Mouse (Mus musculus) cerebellum, adult (tissue): Measurements from ENCODE around the gene Fignl1.

Experiments used
- ATAC-seq: cut with Nextera tagmentation; 2 replicates; pipeline ENCODE4 v1.9.2; 2017; ENCODE audit warnings: mild to moderate bottlenecking, moderate library complexity, mixed read lengths; ENCODE audit not compliant: insufficient number of reproducible peaks, low FRiP score, low TSS enrichment

The Fignl1 gene

GRCm38 (mm10) chr11:11808820-11809403, at the start of gene Fignl1:
Gene Fignl1 (minus strand): TSS chr11:11808962.
- peak; percentile 95 for ATAC-seq

DNA sequence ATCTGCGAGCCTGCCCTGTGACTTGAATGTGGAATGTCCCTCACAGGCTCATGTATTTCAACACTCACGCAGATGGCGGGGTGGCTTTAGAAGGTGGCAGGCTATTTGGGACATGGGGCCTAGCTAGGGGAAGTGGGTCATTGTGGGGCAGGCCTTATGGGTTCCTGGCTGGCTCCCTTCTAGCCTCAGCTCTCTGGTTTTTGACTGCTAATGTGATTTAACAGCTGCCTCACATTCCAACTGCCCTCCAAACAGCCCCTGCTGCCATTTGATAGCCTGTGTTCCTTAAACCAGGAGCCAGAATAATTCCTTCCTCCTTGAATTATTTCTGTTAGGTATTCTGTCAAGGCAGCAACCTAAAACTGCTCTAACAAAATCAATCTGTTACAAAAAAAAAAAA, 48.2 kb upstream of the Fignl1 start:
- no peak for ATAC-seq

- ATAC-seq: no peak
These were observed 46.9 kb upstream of the Fignl1 start for GRCm38 (mm10) chr11:11855685-11856131.

GRCm38 (mm10) chr11:11855061-11855672, 46.4 kb upstream of the Fignl1 start:
- no peak for ATAC-seq

- ATAC-seq: no peak
These were observed 45.1 kb upstream of the Fignl1 start for GRCm38 (mm10) chr11:11853731-11854461.

DNA sequence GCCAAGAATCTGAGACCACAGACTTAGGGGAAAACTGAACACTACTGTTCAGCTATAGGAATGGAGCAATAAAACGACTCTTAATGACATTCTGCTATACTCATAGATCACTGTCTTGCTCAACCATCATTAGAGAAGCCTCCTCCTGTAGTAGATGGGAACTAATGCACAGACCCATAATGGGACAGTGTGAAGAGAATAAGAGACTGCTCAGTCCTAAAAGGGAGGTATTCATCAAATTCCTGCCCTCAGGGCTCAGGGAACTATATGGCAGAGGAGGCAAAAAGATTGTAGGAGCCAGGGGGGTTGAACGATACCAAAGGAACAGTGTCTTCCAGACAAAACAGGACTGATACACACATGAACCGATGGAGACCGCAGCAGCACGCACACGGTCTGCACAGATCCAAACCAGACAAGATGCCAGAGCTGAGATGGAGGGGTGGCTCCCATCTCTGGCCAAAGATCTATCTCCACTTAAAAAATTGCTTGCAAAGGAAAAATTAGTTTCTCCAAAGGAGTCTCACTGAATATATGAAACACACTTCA, 43.3 kb upstream of the Fignl1 start:
- ATAC-seq: no peak

DNA sequence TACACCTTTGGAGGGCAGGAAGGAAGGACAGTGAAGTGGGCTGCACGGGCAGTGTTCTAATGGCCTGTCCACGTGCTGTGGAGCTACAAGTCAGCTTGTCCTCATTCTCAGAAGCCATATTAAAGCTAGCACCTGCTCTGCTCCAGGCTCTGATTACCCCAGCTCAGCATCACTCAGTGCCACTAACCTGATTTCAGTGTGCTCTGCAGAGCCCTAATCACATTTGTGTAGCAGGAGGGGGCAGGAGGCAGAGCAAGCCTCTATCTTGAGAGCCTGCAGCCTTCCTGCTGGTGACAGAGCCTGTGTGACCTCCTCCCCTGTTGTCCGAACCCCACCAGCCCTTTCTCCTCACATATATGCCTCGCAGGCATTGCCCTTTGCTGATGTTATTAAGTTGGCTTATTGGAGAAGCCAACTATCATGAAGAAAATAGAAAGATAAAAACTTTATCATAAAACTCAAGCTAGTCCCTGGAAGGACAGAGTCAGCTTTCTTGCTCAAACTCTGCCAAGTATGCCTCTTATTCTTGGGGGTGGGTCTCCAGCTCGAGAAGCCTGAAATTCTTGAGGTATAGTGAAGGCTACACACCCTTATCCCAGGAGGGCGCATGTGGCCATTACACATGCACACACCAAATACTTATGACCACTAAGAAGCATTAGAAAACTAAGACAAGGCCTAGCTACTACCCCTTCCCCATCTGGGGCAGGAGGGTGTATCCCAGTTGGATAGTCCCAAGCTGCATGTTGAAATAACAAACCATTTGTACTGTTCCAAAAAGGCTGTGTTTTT, 41.9 kb upstream of the Fignl1 start:
- peak; percentile 75 for ATAC-seq

DNA sequence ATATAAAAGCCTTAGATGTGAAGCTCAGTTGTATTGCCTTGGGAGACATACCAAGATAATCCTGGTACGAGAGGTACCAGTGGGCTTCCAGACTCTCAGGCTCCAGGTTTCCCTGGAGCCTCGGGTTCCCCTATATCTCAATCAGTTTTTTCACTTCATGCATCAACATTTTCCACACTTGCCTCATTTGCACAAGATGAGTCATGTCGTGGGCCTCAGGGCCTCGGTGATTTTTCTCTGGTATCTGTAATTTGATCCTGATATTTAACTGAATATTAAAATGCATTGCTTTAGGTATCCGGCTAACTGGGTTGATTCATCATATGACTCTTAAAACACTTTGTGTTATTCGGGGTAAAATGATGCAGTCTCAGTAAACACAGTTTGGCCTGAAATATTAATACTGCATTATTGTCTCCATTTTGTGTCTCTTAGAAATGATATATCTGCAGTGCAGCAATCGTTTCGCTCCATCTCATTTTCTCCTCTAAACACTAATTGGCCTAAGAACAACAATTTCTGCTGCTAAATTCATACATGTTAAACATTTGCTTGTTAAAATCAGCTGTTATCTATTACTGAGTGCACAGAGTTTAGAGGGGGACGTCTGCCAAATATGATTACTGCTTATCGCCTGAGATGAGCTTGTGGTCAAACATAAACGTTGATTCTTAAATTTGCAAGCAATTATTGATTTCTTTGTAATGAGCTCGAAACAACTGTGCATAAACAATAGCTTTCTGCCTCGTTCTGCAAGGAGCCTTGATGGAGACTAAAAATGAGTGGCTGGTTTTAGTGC, 41.0 kb upstream of the Fignl1 start:
- no peak for ATAC-seq

- no peak for ATAC-seq
These were observed 39.7 kb upstream of the Fignl1 start for GRCm38 (mm10) chr11:11848467-11848866.

DNA sequence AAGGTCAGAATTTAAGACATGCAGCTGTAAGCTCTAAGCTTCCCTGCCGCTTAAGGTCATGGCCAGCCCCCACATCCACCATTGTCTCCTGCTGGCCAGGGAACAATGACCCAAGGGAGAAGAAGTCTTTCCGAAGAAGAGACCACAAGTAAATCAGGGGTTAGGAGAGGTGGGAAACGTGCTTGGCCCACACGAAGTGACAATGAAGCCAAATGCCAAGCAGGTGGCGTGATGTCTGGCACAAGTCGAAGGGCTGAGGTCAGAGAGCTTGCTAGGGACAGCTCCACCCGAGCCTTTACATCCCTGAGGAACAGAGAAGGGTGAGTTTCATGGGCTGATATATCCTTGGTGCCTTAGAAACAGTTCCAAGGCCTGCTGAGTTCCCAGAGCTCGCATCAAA, 36.3 kb upstream of the Fignl1 start:
- no peak for ATAC-seq

DNA sequence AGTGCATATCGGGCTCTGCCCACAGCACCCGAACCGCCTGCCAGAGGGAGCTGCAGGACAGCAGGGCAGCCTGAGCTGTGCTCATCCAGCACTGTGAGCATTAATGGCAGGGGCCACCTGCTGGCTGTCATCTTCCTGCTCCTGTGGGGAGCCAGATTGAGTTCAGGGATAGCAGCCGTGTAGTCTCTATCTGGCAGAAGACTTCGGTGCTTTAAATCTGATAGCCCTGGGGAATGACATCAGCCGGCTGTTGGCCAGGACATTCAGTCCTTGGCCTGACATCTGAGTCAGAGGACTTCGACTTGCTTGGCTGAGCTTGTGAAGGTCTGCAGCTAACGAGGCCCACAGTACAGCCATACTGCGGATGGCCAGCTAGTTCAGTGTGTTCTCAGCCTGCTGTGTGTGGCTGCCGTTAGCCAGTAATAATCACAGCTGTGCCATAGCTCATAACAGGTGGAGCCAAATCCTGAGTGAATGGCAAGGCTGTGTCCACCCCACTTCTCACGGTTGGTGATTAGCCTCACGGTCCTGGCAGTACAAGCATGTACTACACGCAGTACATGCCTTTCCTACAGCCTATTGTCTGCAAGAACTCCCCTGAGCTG, 35.7 kb upstream of the Fignl1 start:
- ATAC-seq: peak; percentile 72

- no peak for ATAC-seq
These were observed 32.8 kb upstream of the Fignl1 start for GRCm38 (mm10) chr11:11841590-11841989.

DNA sequence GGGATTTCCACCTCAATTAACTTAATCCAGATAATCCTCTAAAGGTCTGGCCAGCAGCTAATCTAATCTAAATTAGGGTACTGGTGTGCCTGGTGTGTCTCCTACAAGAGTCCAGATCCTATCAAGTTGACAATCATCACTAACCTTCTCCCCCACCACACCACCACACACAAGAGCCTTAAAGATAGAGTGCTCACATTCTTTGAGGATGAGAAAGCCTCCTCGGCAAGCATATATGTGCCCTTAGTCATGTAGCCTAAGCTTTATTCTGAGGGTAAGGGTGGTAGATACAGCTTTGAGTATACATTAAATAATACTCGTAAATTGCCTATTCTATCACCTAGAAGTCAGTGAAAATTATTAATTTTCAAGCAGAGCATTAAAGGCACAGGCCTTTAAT, 32.0 kb upstream of the Fignl1 start:
- no peak for ATAC-seq

- ATAC-seq: no peak
These were observed 31.1 kb upstream of the Fignl1 start for GRCm38 (mm10) chr11:11839874-11840273.

- no peak for ATAC-seq
These were observed 28.6 kb upstream of the Fignl1 start for GRCm38 (mm10) chr11:11837384-11837783.

DNA sequence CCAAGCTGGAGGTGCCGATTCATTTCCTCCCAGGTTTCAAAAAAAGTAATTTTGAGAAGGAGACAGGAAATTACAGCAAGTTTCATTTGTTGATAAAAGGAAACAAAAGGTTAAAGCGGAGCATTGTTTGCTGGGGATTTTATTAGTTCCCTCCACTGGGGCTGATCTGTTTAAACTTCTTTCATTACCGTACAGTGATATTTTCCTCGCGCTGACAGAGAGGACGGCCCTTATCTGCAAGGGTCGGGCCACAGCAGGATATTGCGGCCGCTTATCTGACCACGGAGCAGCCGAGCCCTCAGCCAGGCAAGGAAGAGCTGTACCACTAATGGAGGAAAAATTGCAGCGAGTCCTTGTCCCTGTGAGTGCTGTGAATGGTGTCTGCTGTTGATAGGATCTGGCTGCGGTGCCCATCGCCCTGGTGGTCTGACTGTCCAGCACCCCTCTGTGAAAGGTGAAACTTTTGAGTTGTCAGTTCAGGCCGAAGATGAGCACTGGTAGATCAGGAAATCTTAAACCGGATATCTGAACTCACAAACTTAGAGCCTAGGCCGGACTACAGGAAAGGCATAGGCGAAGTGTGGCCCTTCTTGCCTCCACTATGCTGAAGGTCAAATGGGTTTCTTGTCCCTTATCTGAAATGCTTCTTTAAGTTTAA, 28.1 kb upstream of the Fignl1 start:
- no peak for ATAC-seq

- no peak for ATAC-seq
These were observed 27.5 kb upstream of the Fignl1 start for GRCm38 (mm10) chr11:11836262-11836661.

GRCm38 (mm10) chr11:11835791-11836190, 27.0 kb upstream of the Fignl1 start:
- ATAC-seq: no peak

GRCm38 (mm10) chr11:11835361-11835760, 26.6 kb upstream of the Fignl1 start:
- ATAC-seq: no peak
